Mouse (Mus musculus) gastrocnemius, postnatal 36 days (tissue): ENCODE data around the gene Mylk. TPM values are rescaled to one million over a fixed set of nuclear protein-coding genes. Genes with fewer than 3 reads are reported as not detected.

Source experiments
- DNase-seq, 2 experiments: peaks; one replicate each; pipeline ENCODE4 v3.0.0; 2022
- intact Hi-C: fragments of 180-260 bp; cut with DNase I; formaldehyde crosslinking; loops from one replicate; pipeline ENCODE4 v1.15.1; 2025
- total RNA-seq, 2 experiments: library from RNA; stranded (reverse); gene quantifications; 2 replicates each; pipeline ENCODE4 v1.2.3; 2021

Mylk gene
- total RNA-seq, 2 experiments from 2014 or later: 18.6 to 24.2 TPM

DNA sequence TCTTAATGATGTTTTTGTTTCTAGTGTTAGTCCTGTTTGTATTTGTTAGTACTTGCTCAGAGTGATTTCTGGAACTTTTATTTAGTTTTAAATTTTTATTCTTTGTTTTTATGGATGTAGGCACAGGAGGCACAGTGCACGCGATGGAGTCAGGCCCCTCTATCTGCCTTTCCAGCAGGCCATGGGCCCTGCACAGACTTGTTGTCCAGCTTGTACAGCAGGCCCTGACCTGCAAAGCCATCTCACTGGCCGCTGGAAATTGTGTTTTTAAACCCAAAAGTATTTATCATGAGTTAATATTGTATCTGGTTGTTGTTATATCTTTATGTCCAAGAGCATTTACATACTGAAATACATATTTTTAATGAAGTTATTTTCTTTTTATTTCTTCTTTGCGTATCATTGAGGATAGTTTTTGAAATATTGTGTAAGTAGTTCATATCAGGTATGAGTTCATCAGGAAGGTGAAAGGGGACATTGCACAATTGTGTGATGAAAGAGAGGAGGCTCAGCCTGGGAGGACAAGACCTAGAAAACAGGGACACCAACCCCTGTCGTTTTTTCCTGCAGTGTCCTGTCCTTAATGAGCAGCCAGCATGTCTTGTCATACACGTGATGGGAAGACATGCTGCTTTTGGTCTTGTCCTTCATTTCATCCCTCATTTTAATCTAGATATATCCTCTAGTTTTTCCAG is 301.2 kb downstream of the Mylk start:
- DNase-seq: no peak
- intact Hi-C loops: no loop called here

DNA sequence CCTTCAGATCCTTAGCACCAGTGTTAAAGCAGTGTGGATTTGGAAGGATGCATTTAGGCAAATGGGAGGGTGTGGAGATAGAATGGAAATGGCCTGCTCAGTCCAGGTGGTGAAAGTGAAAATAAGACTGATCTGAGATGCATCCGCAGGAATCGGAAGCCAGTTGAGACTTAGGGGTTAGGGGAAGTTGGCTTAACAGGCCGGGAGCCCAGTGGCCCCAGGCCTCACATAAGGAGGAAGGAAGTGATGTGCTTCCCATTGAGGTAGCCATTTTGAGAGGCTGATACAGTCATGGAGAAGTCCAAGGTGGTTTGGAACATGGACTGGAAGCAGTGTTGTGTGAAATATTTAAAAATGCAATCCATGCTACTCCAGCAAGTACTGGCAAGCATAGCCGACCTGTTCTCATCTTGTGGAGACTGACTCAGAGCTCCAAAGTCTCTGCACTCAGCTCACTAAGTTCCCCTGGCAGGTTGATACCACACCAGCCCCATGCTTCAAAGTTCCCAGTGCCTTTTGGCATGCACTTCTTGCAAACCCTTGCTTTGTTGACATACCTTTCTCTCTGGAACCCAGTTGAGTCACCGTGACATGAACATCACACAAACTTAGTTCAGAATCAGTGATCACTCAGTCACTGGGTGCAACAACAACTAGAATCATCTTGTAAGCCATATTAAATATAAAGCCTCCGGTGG is 302.4 kb downstream of the Mylk start:
- intact Hi-C loops: no loop called here
- no peak for DNase-seq

- intact Hi-C loops: no loop called here
- no peak for DNase-seq
Observed at GRCm38 (mm10) chr16:35051066-35051465, 306.1 kb downstream of the Mylk start.

Other genes with a start within 250 kb of the Mylk start
- gene Kalrn, start 171.7 kb upstream of the Mylk start, total RNA-seq: 10 to 100 TPM; 19.0 to 21.5 TPM
- not detected for gene Ropn1, start 95.3 kb upstream of the Mylk start, total RNA-seq
- gene Ccdc14, start 54.6 kb upstream of the Mylk start, total RNA-seq: 1 to 10 TPM; 1.7 to 2.3 TPM